Mouse (Mus musculus): ENCODE data around the gene Gm9999. TPM values are rescaled to one million over a fixed set of nuclear protein-coding genes. Genes with fewer than 3 reads are reported as not detected.
A peak's percentile ranks its signal among the peaks of the same experiment; 100 is the strongest.

Gm9999 gene
- polyA plus RNA-seq, 1 experiment = not detected

- peaks cover 29% of the 10 kb centered on the region for H3K4me1 ChIP-seq (ENCODE audit: control insufficient read depth, insufficient read depth, low read length)
- no peak overlapping the region for H3K4me3 ChIP-seq (replicated peaks; ENCODE audit: insufficient read depth, low read depth, low read length)
- DNase-seq = no peak
- TF ChIP-seq CTCF (IDR thresholded peaks at IDR 0.05; ENCODE audit: borderline replicate concordance, insufficient read depth, low read depth, low read length) (no peak), POLR2A (IDR thresholded peaks at IDR 0.05; ENCODE audit: borderline replicate concordance, insufficient read depth, low read length) (no peak)
- 30% methylated on average over 3 of the region's 3 CpGs for WGBS
- H3K27ac ChIP-seq (ENCODE audit: insufficient read depth, low read length) = no peak overlapping the region
- H3K27me3 ChIP-seq (ENCODE audit: control insufficient read depth, insufficient read depth, low read length) = no peaks in the 10 kb centered on the region
Observed at GRCm38 (mm10) chr7:47000644-47000983, 17.2 kb downstream of the Gm9999 start.

GRCm38 (mm10) chr7:47001125-47001899, 17.9 kb downstream of the Gm9999 start:
- H3K4me1 ChIP-seq (ENCODE audit: control insufficient read depth, insufficient read depth, low read length) = peaks cover 30% of the 10 kb centered on the region
- DNase-seq = no peak
- H3K4me3 ChIP-seq (replicated peaks; ENCODE audit: insufficient read depth, low read depth, low read length) = no peak overlapping the region
- 59% methylated on average over 5 of the region's 5 CpGs for WGBS
- no peak for TF ChIP-seq CTCF (IDR thresholded peaks at IDR 0.05; ENCODE audit: borderline replicate concordance, insufficient read depth, low read depth, low read length)
- no peak for TF ChIP-seq POLR2A (IDR thresholded peaks at IDR 0.05; ENCODE audit: borderline replicate concordance, insufficient read depth, low read length)
- no peaks in the 10 kb centered on the region for H3K27me3 ChIP-seq (ENCODE audit: control insufficient read depth, insufficient read depth, low read length)
- no peak overlapping the region for H3K27ac ChIP-seq (ENCODE audit: insufficient read depth, low read length)

- no peak overlapping the region for H3K4me3 ChIP-seq (replicated peaks; ENCODE audit: insufficient read depth, low read depth, low read length)
- no peak for TF ChIP-seq POLR2A (IDR thresholded peaks at IDR 0.05; ENCODE audit: borderline replicate concordance, insufficient read depth, low read length)
- TF ChIP-seq CTCF (IDR thresholded peaks at IDR 0.05; ENCODE audit: borderline replicate concordance, insufficient read depth, low read depth, low read length) = no peak
- no peak overlapping the region for H3K27ac ChIP-seq (ENCODE audit: insufficient read depth, low read length)
- WGBS = 53% methylated on average over 4 of the region's 4 CpGs
- no peaks in the 10 kb centered on the region for H3K27me3 ChIP-seq (ENCODE audit: control insufficient read depth, insufficient read depth, low read length)
- peaks cover 28% of the 10 kb centered on the region for H3K4me1 ChIP-seq (ENCODE audit: control insufficient read depth, insufficient read depth, low read length)
- DNase-seq = no peak
Observed at GRCm38 (mm10) chr7:47001900-47002275, 18.5 kb downstream of the Gm9999 start.

- TF ChIP-seq POLR2A (IDR thresholded peaks at IDR 0.05; ENCODE audit: borderline replicate concordance, insufficient read depth, low read length) = no peak
- TF ChIP-seq CTCF (IDR thresholded peaks at IDR 0.05; ENCODE audit: borderline replicate concordance, insufficient read depth, low read depth, low read length) = no peak
- Histone ChIP-seq H3K4me1 (ENCODE audit: control insufficient read depth, insufficient read depth, low read length) (peaks cover 11% of the 10 kb centered on the region), H3K4me3 (replicated peaks; ENCODE audit: insufficient read depth, low read depth, low read length) (no peak overlapping the region), H3K27ac (ENCODE audit: insufficient read depth, low read length) (no peak overlapping the region), H3K27me3 (ENCODE audit: control insufficient read depth, insufficient read depth, low read length) (no peaks in the 10 kb centered on the region)
- no peak for DNase-seq
- WGBS = 27% methylated on average over 3 of the region's 3 CpGs
Observed at GRCm38 (mm10) chr7:47003411-47004115, 20.2 kb downstream of the Gm9999 start.

- H3K4me1 ChIP-seq (ENCODE audit: control insufficient read depth, insufficient read depth, low read length) = peaks cover 5% of the 10 kb centered on the region
- peak overlapping the region; percentile 70; the same call in 1 of the 2 replicates for H3K27ac ChIP-seq (ENCODE audit: insufficient read depth, low read length)
- DNase-seq = peak; percentile 35 to 51
- H3K4me3 ChIP-seq (replicated peaks; ENCODE audit: insufficient read depth, low read depth, low read length) = peak overlapping the region; percentile 86
- 6% methylated on average over 21 of the region's 21 CpGs for WGBS
- H3K27me3 ChIP-seq (ENCODE audit: control insufficient read depth, insufficient read depth, low read length) = no peaks in the 10 kb centered on the region
- TF ChIP-seq CTCF (IDR thresholded peaks at IDR 0.05; ENCODE audit: borderline replicate concordance, insufficient read depth, low read depth, low read length) = no peak
- no peak for TF ChIP-seq POLR2A (IDR thresholded peaks at IDR 0.05; ENCODE audit: borderline replicate concordance, insufficient read depth, low read length)
Observed at GRCm38 (mm10) chr7:47007109-47007780, 23.9 kb downstream of the Gm9999 start.

GRCm38 (mm10) chr7:47007818-47008167, 24.4 kb downstream of the Gm9999 start:
- H3K4me1 ChIP-seq (ENCODE audit: control insufficient read depth, insufficient read depth, low read length) = peaks cover 5% of the 10 kb centered on the region

GRCm38 (mm10) chr7:47008168-47008993, 25.0 kb downstream of the Gm9999 start, which contains the start of gene Spty2d1:
Gene Spty2d1 (minus strand): TSS chr7:47008411.
- WGBS = under 1% methylated on average over 57 of the region's 57 CpGs
- TF ChIP-seq CTCF (IDR thresholded peaks at IDR 0.05; ENCODE audit: borderline replicate concordance, insufficient read depth, low read depth, low read length) = no peak
- peak; percentile 82 for TF ChIP-seq POLR2A (IDR thresholded peaks at IDR 0.05; ENCODE audit: borderline replicate concordance, insufficient read depth, low read length)
- peak; percentile 98 to 100 for DNase-seq
- Histone ChIP-seq H3K27me3 (ENCODE audit: control insufficient read depth, insufficient read depth, low read length) (no peaks in the 10 kb centered on the region), H3K4me1 (ENCODE audit: control insufficient read depth, insufficient read depth, low read length) (peaks cover 5% of the 10 kb centered on the region), H3K4me3 (replicated peaks; ENCODE audit: insufficient read depth, low read depth, low read length) (peak within 1 kb of the TSS; percentile 86), H3K27ac (ENCODE audit: insufficient read depth, low read length) (peak within 1 kb of the TSS; percentile 70)

More at GRCm38 (mm10) chr7:47007818-47008167, 24.4 kb downstream of the Gm9999 start:
- no peak for DNase-seq
- TF ChIP-seq POLR2A (IDR thresholded peaks at IDR 0.05; ENCODE audit: borderline replicate concordance, insufficient read depth, low read length) (no peak), CTCF (IDR thresholded peaks at IDR 0.05; ENCODE audit: borderline replicate concordance, insufficient read depth, low read depth, low read length) (peak; percentile 45; the same call in 1 of the 2 replicates)
- WGBS = under 1% methylated on average over 25 of the region's 25 CpGs
- peak overlapping the region; percentile 70 for H3K27ac ChIP-seq (ENCODE audit: insufficient read depth, low read length)
- H3K27me3 ChIP-seq (ENCODE audit: control insufficient read depth, insufficient read depth, low read length) = no peaks in the 10 kb centered on the region
- peak overlapping the region; percentile 86 for H3K4me3 ChIP-seq (replicated peaks; ENCODE audit: insufficient read depth, low read depth, low read length)
